Mouse (Mus musculus): ENCODE results near the gene Emilin2. TPM values are rescaled to one million over a fixed set of nuclear protein-coding genes. Genes with fewer than 3 reads are reported as not detected.
A peak's percentile ranks its signal among the peaks of the same experiment; 100 is the strongest.

Emilin2 gene
- polyA plus RNA-seq, 1 experiment from 2014 or later: 5.9 TPM

DNA sequence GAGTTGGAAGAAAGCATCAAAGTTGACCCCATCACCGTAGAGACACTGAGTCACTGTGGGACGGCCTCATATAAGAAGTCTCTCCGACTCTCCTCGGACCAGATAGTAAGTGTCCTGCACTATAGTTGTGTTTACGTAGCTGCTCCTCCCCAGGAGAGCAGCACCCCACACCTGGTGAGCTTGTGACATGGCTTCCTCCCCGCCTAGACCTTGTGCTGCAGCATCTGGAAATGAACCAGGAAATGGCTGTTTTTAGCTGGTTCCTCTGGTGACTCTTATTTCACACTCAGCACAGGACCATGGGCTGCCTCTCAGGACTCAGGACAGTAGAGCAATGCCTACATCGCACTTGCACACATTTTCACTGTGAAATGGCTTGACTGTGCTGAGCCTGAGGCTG, 69.1 kb downstream of the Emilin2 start:
- H3K36me3 ChIP-seq: peaks cover 44% of the 10 kb centered on the region
- ATAC-seq (ENCODE audit: insufficient read depth, low FRiP score, low read depth): no peak
- 95% methylated on average over 7 of the region's 7 CpGs for WGBS

DNA sequence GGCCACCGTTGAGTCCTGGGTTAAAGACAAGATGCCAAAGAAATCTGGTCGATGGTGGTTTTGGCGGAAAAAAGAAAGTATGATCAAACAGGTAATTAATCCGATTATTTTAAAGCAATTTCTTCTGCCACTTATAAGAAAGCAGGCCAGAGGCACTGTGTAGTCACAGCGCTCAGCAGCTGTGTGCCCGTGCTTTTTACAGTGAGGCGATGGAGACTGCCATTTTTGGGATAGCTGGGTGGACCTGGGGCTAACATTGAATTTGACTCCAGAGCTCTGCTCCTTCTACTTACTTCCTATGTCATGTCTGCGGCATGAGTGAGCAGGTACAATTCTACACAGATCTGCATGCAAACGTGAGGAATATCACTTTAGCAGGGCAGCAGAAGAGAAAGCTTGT, 71.0 kb downstream of the Emilin2 start:
- no peaks in the 10 kb centered on the region for H3K27me3 ChIP-seq (replicated peaks)
- H3K4me3 ChIP-seq (replicated peaks): no peak overlapping the region
- peaks cover 35% of the 10 kb centered on the region for H3K36me3 ChIP-seq
- no peak overlapping the region for H3K4me2 ChIP-seq
- no peaks in the 10 kb centered on the region for H3K4me1 ChIP-seq
- H3K9me3 ChIP-seq: no peaks in the 10 kb centered on the region
- no peak for ATAC-seq (ENCODE audit: insufficient read depth, low FRiP score, low read depth)
- H3K9ac ChIP-seq: no peak overlapping the region
- no peak overlapping the region for H3K27ac ChIP-seq
- 91% methylated on average over 9 of the region's 9 CpGs for WGBS

More for the DNA sequence above, 69.1 kb downstream of the Emilin2 start:
- Histone ChIP-seq H3K4me2 (no peak overlapping the region), H3K9me3 (no peaks in the 10 kb centered on the region), H3K9ac (no peak overlapping the region), H3K27ac (no peak overlapping the region), H3K27me3 (replicated peaks) (no peaks in the 10 kb centered on the region), H3K4me1 (no peaks in the 10 kb centered on the region), H3K4me3 (replicated peaks) (no peak overlapping the region)

DNA sequence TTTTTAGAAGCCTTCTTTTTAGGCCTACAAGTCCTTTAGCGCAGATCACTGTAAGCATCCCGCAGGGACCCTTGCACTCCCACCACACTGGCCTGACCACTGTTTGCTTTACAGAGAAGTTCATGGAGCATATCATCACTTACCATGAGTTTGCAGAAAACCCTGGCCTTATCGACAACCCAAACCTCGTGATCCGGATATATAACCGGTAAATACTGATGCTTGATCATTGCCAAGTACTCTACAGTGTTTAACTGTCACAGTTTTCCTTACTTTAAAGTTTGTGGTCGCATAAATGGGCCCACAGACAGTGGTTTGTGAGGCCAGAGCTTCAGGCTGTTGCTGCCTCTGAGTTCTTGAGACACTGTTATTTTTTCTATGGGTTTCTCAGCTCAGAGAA, 73.3 kb downstream of the Emilin2 start:
- Histone ChIP-seq H3K9ac (no peak overlapping the region), H3K36me3 (peaks cover 21% of the 10 kb centered on the region), H3K4me1 (no peaks in the 10 kb centered on the region), H3K4me2 (no peak overlapping the region), H3K27ac (no peak overlapping the region), H3K9me3 (no peaks in the 10 kb centered on the region), H3K4me3 (replicated peaks) (no peak overlapping the region), H3K27me3 (replicated peaks) (no peaks in the 10 kb centered on the region)
- ATAC-seq (ENCODE audit: insufficient read depth, low FRiP score, low read depth): no peak
- 91% methylated on average over 7 of the region's 7 CpGs for WGBS

DNA sequence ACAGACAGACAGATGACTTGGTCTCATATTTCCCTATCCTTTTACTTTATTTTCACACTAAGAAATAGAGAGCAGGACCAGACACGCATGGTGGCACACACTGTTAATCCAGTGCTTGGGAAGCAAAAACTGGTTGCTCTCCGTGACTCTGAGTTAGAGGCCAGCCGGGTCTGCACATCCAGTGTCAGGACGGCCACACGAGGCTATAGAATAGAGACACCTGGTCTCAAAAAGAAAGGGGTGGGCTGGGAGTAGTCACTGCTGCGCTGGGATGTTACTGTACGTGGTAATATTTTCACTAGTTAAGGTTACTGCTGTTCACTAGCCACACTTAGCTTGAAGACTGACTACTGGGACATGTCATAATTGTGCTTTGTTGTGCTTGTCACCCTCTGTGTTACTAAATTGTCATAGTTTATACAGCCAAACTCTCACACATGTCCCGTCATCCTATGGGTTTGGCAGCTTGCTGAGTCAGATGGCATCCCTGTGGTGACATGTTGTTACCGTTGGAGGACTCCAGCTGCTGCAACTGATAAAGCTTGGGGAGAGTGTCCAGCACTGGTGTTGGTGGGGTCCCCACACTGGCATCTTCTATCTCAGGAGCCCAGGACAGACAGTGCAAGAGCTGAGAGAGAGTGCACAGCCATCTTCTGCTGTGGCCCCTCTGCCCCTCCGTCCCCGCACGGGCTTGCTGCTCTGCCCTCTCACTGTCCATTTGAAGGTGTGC, 76.4 kb downstream of the Emilin2 start:
- ATAC-seq (ENCODE audit: insufficient read depth, low FRiP score, low read depth): peak; percentile 98
- H3K9ac ChIP-seq: no peak overlapping the region
- H3K36me3 ChIP-seq: peaks cover 19% of the 10 kb centered on the region
- no peaks in the 10 kb centered on the region for H3K9me3 ChIP-seq
- no peak overlapping the region for H3K4me2 ChIP-seq
- no peak overlapping the region for H3K27ac ChIP-seq
- WGBS: 79% methylated on average over 12 of the region's 12 CpGs
- no peaks in the 10 kb centered on the region for H3K4me1 ChIP-seq
- no peak overlapping the region for H3K4me3 ChIP-seq (replicated peaks)
- no peaks in the 10 kb centered on the region for H3K27me3 ChIP-seq (replicated peaks)

DNA sequence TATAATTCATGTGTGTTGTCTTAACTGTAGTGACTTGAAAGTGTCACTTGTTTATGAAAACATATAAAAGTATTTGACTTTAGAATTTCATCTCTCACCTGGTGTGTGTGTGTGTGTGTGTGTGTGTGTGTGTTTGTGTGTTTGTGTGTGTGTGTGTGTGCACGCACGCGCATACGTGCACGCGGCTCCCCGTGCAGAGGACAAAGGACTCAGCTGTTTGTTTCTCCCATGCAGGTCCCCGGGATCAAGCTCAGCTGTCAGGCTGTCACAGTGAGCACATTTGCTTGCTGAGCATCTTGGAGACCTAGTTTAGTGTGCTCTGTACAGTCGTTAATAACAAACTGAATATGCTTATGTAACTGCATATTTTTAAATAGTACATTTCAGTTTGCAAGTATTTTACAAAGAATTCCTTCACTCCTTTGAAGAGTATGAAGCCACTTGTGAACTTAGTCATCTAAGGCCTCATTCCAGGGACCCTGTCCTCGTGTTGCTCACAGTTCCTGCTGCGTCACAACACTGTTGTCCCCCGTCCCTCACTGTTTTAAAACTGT, 77.7 kb downstream of the Emilin2 start:
- peaks cover 19% of the 10 kb centered on the region for H3K36me3 ChIP-seq
- no peak for ATAC-seq (ENCODE audit: insufficient read depth, low FRiP score, low read depth)

DNA sequence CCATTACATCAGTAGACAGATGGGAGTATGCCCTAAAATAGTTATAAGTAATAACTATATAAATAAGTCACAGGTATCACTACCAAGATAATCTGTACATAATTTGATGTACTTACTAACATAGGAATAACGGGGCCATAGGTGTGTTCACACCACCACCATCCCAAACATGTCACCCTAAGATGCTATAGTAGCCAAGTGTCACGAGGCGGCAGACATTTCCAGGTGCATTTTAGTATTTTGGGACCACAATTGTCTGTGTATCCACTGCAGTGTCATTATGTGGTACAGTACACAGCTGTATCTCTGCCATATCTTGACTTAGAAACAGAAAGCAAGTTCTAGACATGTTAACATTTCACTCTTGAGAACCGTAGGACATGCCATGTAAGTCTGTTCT, 78.6 kb downstream of the Emilin2 start:
- Histone ChIP-seq H3K36me3 (peaks cover 19% of the 10 kb centered on the region; the same call in 1 of the 2 replicates), H3K4me1 (no peaks in the 10 kb centered on the region), H3K9ac (no peak overlapping the region), H3K27me3 (replicated peaks) (no peaks in the 10 kb centered on the region), H3K27ac (no peak overlapping the region), H3K9me3 (no peaks in the 10 kb centered on the region), H3K4me3 (replicated peaks) (no peak overlapping the region), H3K4me2 (no peak overlapping the region)
- no peak for ATAC-seq (ENCODE audit: insufficient read depth, low FRiP score, low read depth)
- WGBS: 93% methylated on average over 4 of the region's 4 CpGs

More for the DNA sequence above, 77.7 kb downstream of the Emilin2 start:
- Histone ChIP-seq H3K4me1 (no peaks in the 10 kb centered on the region), H3K27ac (no peak overlapping the region), H3K4me2 (no peak overlapping the region), H3K4me3 (replicated peaks) (no peak overlapping the region), H3K9ac (no peak overlapping the region), H3K27me3 (replicated peaks) (no peaks in the 10 kb centered on the region), H3K9me3 (no peaks in the 10 kb centered on the region)
- WGBS: 88% methylated on average over 12 of the region's 12 CpGs

DNA sequence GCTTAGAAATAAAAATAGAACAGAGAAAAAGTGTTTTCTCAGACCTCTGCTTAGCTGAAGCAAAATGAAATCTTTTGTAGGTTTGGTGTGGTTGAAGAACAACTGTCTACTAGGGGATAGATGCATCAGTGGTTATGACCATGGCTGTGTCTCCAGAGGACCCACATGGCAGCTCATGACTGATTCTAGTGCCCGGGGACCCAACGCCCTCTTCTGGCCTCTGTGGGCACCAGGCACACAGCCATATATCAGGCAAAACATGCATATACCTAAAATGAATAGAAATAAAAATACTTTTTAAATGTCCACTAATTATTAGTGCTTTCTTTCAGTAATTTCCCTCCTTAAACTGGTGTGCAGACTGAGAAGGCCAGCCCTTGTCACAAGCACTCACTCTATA, 79.8 kb downstream of the Emilin2 start:
- Histone ChIP-seq H3K9me3 (no peaks in the 10 kb centered on the region), H3K27me3 (replicated peaks) (no peaks in the 10 kb centered on the region), H3K36me3 (peaks cover 13% of the 10 kb centered on the region; the same call in 1 of the 2 replicates), H3K4me2 (no peak overlapping the region), H3K4me3 (replicated peaks) (no peak overlapping the region), H3K9ac (no peak overlapping the region), H3K27ac (no peak overlapping the region), H3K4me1 (no peaks in the 10 kb centered on the region)
- ATAC-seq (ENCODE audit: insufficient read depth, low FRiP score, low read depth): no peak
- WGBS: 94% methylated on average over 2 of the region's 2 CpGs

DNA sequence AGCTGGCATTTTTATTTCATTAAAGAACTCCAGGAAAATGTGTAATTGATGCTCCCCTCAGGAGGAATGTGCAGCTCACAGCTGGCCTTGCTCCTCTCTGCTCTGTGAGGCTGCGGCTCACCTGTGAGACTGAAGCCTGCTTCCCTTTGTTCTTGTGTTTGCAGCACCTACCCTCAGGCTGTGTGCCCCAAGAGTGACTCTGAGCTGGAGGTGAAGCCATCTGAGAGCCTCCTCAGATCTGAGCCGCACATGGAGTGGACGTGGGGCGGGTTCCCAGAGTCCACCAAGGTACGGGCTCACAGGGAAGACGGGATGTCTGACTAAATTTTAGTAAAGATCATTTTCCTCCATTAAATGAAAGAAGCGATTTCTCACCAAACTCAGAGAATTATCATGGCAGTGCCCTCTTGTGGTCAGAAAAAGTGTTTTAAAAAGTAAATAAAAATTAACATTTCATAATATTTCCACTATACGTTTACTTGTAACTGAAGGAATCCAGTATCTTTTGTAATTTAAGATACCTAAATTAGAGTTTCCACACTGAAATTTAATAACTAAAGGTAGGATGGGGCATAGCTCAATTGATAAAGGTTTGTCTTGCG, 81.6 kb downstream of the Emilin2 start:
- WGBS: 70% methylated on average over 9 of the region's 9 CpGs
- Histone ChIP-seq H3K9ac (no peak overlapping the region), H3K36me3 (peaks cover 13% of the 10 kb centered on the region; the same call in 1 of the 2 replicates), H3K4me3 (replicated peaks) (no peak overlapping the region), H3K27me3 (replicated peaks) (no peaks in the 10 kb centered on the region), H3K4me1 (no peaks in the 10 kb centered on the region), H3K27ac (no peak overlapping the region), H3K9me3 (no peaks in the 10 kb centered on the region), H3K4me2 (no peak overlapping the region)
- ATAC-seq (ENCODE audit: insufficient read depth, low FRiP score, low read depth): no peak

DNA sequence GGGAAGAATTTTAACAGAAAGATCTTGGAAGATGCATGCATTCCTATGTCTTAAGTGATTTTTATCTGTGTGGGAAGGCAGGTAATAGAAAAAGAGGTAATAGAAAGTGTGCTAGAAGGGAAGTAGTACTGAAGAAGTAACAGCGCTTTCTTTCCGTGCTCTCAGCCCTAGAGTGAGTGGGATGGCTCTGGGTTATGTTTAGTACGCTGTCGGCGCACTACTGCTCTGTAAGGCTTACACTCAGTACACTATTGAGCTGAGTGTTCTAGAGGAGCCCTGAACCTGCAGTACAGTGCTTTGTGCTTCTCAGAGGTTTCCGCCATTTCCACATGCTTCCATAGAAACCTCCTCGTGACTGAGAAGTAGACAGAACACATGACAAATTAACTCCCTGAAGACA, 83.1 kb downstream of the Emilin2 start:
- Histone ChIP-seq H3K4me1 (no peaks in the 10 kb centered on the region), H3K9me3 (no peaks in the 10 kb centered on the region), H3K27me3 (replicated peaks) (no peaks in the 10 kb centered on the region), H3K4me2 (no peak overlapping the region), H3K36me3 (peaks cover 12% of the 10 kb centered on the region; the same call in 1 of the 2 replicates), H3K27ac (no peak overlapping the region), H3K4me3 (replicated peaks) (no peak overlapping the region), H3K9ac (no peak overlapping the region)
- ATAC-seq (ENCODE audit: insufficient read depth, low FRiP score, low read depth): no peak
- 83% methylated on average over 7 of the region's 7 CpGs for WGBS

DNA sequence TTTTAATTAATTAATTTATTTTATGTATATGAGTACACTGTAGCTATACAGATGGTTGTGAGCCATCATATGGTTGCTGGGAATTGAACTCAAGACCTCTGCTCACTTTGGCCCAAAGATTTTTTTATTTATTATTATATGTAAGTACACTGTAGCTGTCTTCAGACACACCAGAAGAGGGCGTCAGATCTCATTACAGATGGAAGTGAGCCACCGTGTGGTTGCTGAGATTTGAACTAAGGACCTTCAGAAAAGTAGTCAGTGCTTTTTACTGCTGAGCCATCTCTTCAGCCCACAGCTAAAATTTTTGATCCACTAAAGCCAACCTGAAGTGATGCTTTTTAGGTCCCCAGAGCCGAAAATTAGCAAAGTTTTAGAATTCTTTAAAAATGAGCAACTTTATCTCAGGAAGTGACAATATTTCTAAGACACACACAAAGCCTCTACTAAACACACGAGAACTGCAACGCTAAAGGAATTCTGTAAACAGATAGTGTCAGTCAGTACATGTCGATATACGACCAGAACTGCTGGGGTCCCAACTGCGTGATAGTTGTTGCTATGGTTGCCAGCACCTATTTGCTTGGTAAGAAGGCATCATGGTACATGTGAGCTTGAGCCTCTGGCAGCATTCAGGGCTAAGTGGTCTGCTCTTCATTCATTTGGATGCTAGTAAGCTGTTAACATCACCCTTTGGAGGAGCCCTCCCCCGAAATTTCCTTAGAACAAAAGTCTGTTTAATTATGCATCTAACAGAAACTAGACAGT, 84.5 kb downstream of the Emilin2 start:
- H3K9me3 ChIP-seq: no peaks in the 10 kb centered on the region
- H3K4me2 ChIP-seq: no peak overlapping the region
- no peak for ATAC-seq (ENCODE audit: insufficient read depth, low FRiP score, low read depth)
- H3K4me1 ChIP-seq: no peaks in the 10 kb centered on the region
- 79% methylated on average over 9 of the region's 9 CpGs for whole genome bisulfite sequencing
- H3K36me3 ChIP-seq: 0 out of 2 replicates have a peak, but pooled peaks cover 6% of the 10 kb centered on the region
- H3K4me3 ChIP-seq (replicated peaks): no peak overlapping the region
- H3K27me3 ChIP-seq (replicated peaks): no peaks in the 10 kb centered on the region
- H3K27ac ChIP-seq: no peak overlapping the region
- H3K9ac ChIP-seq: no peak overlapping the region

DNA sequence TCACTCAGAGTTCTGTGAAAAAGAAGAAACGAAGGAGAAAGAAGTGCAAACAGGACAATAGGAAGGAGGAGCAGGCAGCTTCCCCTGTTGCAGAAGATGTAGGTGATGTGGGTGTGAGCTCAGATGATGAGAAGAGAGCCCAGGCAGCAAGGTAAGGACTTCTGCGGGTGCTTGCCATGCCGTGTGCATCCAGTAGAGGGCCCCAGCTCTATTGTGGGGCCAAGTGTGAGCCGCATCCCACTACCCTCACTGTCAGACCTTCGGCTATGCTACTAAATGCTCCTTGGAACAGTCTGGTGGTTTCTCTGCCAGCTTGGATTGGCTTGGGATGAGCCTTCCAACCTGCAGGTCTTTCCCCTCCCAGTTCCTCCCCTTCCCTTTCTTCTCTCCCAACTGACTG, 86.7 kb downstream of the Emilin2 start:
- Histone ChIP-seq H3K4me1 (no peaks in the 10 kb centered on the region), H3K27ac (no peak overlapping the region), H3K36me3 (no peaks in the 10 kb centered on the region), H3K4me2 (no peak overlapping the region), H3K27me3 (replicated peaks) (no peaks in the 10 kb centered on the region), H3K9ac (no peak overlapping the region), H3K4me3 (replicated peaks) (no peak overlapping the region), H3K9me3 (no peaks in the 10 kb centered on the region)
- no peak for ATAC-seq (ENCODE audit: insufficient read depth, low FRiP score, low read depth)
- WGBS: 38% methylated on average over 5 of the region's 5 CpGs

DNA sequence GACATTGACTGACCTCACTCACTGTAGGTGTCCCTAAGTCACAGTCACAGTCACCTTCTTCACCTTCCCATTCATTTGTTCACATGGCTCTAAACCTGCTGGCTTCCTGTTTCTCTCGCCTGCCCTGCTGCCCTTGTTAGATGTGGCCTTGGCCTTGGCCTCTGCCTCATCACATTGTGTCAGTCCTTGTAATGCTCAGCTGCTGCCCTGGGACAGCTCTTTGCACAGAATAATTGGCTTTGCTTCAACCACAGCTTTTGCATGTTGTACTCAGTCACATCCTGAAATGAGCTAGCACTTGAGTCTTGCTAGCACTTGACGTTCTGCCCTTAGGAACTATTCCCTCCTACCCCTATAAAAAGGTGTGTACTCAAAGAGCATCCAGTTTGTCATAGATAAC, 87.3 kb downstream of the Emilin2 start:
- ATAC-seq (ENCODE audit: insufficient read depth, low FRiP score, low read depth): no peak
- Histone ChIP-seq H3K27me3 (replicated peaks) (no peaks in the 10 kb centered on the region), H3K27ac (no peak overlapping the region), H3K4me1 (no peaks in the 10 kb centered on the region), H3K9me3 (no peaks in the 10 kb centered on the region), H3K4me3 (replicated peaks) (no peak overlapping the region), H3K4me2 (no peak overlapping the region), H3K36me3 (no peaks in the 10 kb centered on the region), H3K9ac (no peak overlapping the region)
- WGBS: 59% methylated on average over 2 of the region's 2 CpGs
